7 mouse cellular contexts compared by ENCODE assay signal in the genomic region with DNA sequence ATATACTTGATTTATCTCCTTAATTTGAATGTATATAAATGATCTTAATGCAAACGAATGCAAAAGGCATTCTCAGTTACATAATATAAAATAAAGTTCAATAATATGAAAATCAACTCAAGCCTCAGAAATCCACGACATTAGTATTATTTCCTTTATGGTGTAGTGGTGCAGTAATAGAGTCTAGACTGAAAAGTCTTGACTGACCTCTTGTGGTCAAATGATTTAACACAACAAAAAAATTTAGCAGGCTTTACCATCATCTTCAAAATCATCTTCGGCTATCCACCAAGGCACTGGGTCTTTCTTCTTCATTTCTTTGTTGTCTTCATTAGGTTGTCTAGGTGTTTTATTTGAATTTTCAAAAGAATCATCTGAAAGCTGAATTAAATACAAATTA. TPM values are rescaled to one million over a fixed set of nuclear protein-coding genes. Genes with fewer than 3 reads are reported as not detected.
DNase-seq lines count a peak whose midpoint lies in the region; ATAC-seq and TF ChIP-seq lines count a peak whose summit lies in the region.

No protein-coding gene starts in this region.

- H3K27me3 ChIP-seq in midbrain, postnatal 0 days (ENCODE audit: insufficient read depth, low read length) = no peaks in the 10 kb centered on the region

- no peaks in the 10 kb centered on the region for H3K4me1 ChIP-seq in midbrain, postnatal 0 days (ENCODE audit: insufficient read depth, low read length)

- TF ChIP-seq CTCF in layer of hippocampus, adult 2 months (conservative IDR thresholded peaks at IDR 0.05) = peak; percentile 87
- TF ChIP-seq CTCF in midbrain, postnatal 0 days (IDR thresholded peaks at IDR 0.05) = peak; percentile 81

- WGBS in midbrain, postnatal 0 days = 41% methylated on average over 3 of the region's 3 CpGs

- no peaks in the 10 kb centered on the region for H3K9me3 ChIP-seq in midbrain, postnatal 0 days (ENCODE audit: low read length)

- no peak overlapping the region for H3K9ac ChIP-seq in midbrain, postnatal 0 days (replicated peaks; ENCODE audit: low read length, poor library complexity, severe bottlenecking)

- no peak overlapping the region for H3K4me3 ChIP-seq in layer of hippocampus, adult 2 months
- no peak overlapping the region for H3K4me3 ChIP-seq in midbrain, postnatal 0 days (ENCODE audit: low read depth, low read length)

- H3K36me3 ChIP-seq in midbrain, postnatal 0 days (ENCODE audit: insufficient read depth, low read length) = peaks cover 17% of the 10 kb centered on the region; the same call in 1 of the 2 replicates

- peak; percentile 76; the same call in 1 of the 2 replicates for ATAC-seq in midbrain, postnatal 0 days (ENCODE audit: low FRiP score)

- H3K4me2 ChIP-seq in midbrain, postnatal 0 days (ENCODE audit: low read depth, low read length, poor library complexity, severe bottlenecking) = no peak overlapping the region

- no peak overlapping the region for H3K27ac ChIP-seq in layer of hippocampus, adult 2 months
- H3K27ac ChIP-seq in midbrain, postnatal 0 days (ENCODE audit: low read depth, low read length) = no peak overlapping the region

- no peak for DNase-seq in layer of hippocampus, adult 2 months (ENCODE audit: low spot score in 2 of 2)
- no peak for DNase-seq in layer of hippocampus, adult 8-10 months (ENCODE audit: low spot score in 2 of 2)
- DNase-seq in MEL-GATA-1-ER (ENCODE audit: extremely low read depth, low read depth) = peak; percentile 13
- peak; percentile 18 for DNase-seq in c-Kit-positive CD71-positive TER-119-positive erythroid progenitor cells, embryonic 14.5 days (ENCODE audit: low spot score)
- DNase-seq in midbrain, postnatal 0 days (ENCODE audit: low spot score) = peak; percentile 61
- DNase-seq in right cerebral cortex, postnatal 25 days = no peak
- no peak for DNase-seq in urinary bladder, postnatal 10 days (ENCODE audit: low spot score)

RNA-seq across cellular contexts. Expression of gene Cep162, which starts 7.2 kb away (rescaled TPM):
- total RNA-seq in layer of hippocampus, adult 2 months (2021) = 10 to 100 TPM; 10.5 to 14.6 TPM
- total RNA-seq in layer of hippocampus, adult 8-10 months (2022) = 10 to 100 TPM; 10.6 to 15.2 (median 14.0) TPM
- 6.5 and 7.0 TPM in 2 replicates for total RNA-seq in midbrain, postnatal 0 days (2014; rRNA removed)
- polyA plus RNA-seq in midbrain, postnatal 0 days (2015; fragmentation: Nextera tagmentation; extraction: Ambion mirVana) = 3.1 and 4.0 TPM in 2 replicates

Comparison
In these comparisons a context has a peak if more than half of its experiments do, and no peak if none do; other contexts are left out.
1. DNase-seq: peak in MEL-GATA-1-ER (single experiment), c-Kit-positive CD71-positive TER-119-positive erythroid progenitor cells, embryonic 14.5 days (single experiment) and midbrain, postnatal 0 days (single experiment); none in layer of hippocampus, adult 2 months (0 of 2), layer of hippocampus, adult 8-10 months (0 of 2), right cerebral cortex, postnatal 25 days (single experiment) and urinary bladder, postnatal 10 days (single experiment).